Mouse (Mus musculus) forebrain, embryonic 16.5 days (tissue): Measurements from ENCODE around the gene Klk10. TPM values are rescaled to one million over a fixed set of nuclear protein-coding genes. Genes with fewer than 3 reads are reported as not detected.

Source experiments
- ATAC-seq: fragments of 200-750 bp; cut with Nextera tagmentation; 2 replicates; pipeline ENCODE4 v1.8.0; 2017; ENCODE audit warnings: mild to moderate bottlenecking, moderate library complexity
- H3K27ac ChIP-seq: fragments of 300-500 bp; sonication (generic); 2 replicates; pipeline ENCODE4 v1.5.1; 2014; ENCODE audit warnings: low read length, control low read depth
- H3K27me3 ChIP-seq: fragments of 300-500 bp; sonication (generic); replicated peaks from 2 replicates; pipeline ENCODE4 v1.6.1; 2014; ENCODE audit warnings: low read length; ENCODE audit not compliant: control insufficient read depth, insufficient read depth
- H3K36me3 ChIP-seq: fragments of 300-500 bp; sonication (generic); 2 replicates; pipeline ENCODE4 v1.6.1; 2014; ENCODE audit not compliant: control insufficient read depth, insufficient read depth
- H3K4me1 ChIP-seq: fragments of 300-500 bp; sonication (generic); replicated peaks from 2 replicates; pipeline ENCODE4 v1.6.1; 2014; ENCODE audit warnings: low read length; ENCODE audit not compliant: control insufficient read depth, insufficient read depth
- H3K4me2 ChIP-seq: fragments of 300-500 bp; sonication (generic); 2 replicates; pipeline ENCODE4 v1.6.1; 2014; ENCODE audit warnings: mild to moderate bottlenecking, low read length, control low read depth
- H3K4me3 ChIP-seq: fragments of 300-500 bp; sonication (generic); replicated peaks from 2 replicates; pipeline ENCODE4 v1.5.1; 2014; ENCODE audit warnings: mild to moderate bottlenecking, low read length, control low read depth
- H3K9ac ChIP-seq: fragments of 300-500 bp; sonication (generic); replicated peaks from 2 replicates; pipeline ENCODE4 v1.6.1; 2014; ENCODE audit warnings: low read depth, low read length, control low read depth
- H3K9me3 ChIP-seq: fragments of 300-500 bp; sonication (generic); 2 replicates; pipeline ENCODE4 v1.6.1; 2016; ENCODE audit warnings: low read length; ENCODE audit not compliant: control insufficient read depth
- WGBS: fragments of 180-500 bp; shearing (Covaris S2); extraction: QIAGEN DNeasy Blood & Tissue Kit; methylation state at CpG from one replicate; pipeline ENCODE4 v1.1.7; 2014; 5-methylcytosine and 5-hydroxymethylcytosine counted together
- polyA plus RNA-seq: library from polyadenylated mRNA; unstranded; fragments of >200 nt; fragmentation: Nextera tagmentation; extraction: Ambion mirVana; gene quantifications from 2 replicates; pipeline ENCODE4 v1.2.1, GENCODE M21; 2015

The Klk10 gene
- polyA plus RNA-seq = 0.35 TPM in 2 replicates

DNA sequence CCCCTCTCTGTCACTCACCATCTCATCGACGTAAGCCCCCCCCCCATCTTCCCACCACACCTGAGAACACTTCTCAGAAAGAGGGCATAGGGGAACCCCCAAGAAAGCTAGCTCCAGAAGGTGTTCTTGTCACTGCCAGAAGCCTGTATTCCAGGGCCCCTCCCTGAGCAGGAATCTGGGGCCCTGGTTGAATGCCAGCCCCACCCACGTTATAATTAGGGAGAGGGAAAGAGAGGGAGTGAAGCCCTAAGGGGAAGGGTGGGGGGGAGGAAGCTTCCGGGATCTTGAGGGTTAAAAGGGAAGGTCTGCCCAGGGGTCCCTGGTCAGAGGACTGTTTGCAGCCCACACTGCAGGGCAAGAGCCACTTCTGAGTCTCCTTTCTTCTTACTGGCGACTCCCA lies at the start of gene Klk10:
Gene Klk10 (plus strand): TSS at position 290 of the 400 bp plus-strand sequence.
- Histone ChIP-seq H3K27me3 (no peaks in the 10 kb centered on the region), H3K9ac (no peak within 1 kb of the TSS), H3K4me1 (peaks cover 5% of the 10 kb centered on the region; the same call in 1 of the 2 replicates), H3K9me3 (no peaks in the 10 kb centered on the region), H3K36me3 (no peaks in the 10 kb centered on the region), H3K27ac (no peak within 1 kb of the TSS), H3K4me3 (no peak within 1 kb of the TSS), H3K4me2 (no peak within 1 kb of the TSS)
- ATAC-seq = no peak
- WGBS = 49% methylated on average over 5 of the region's 5 CpGs

GRCm38 (mm10) chr7:43747788-43748187 lies 33.0 kb upstream of the Klk10 start:
- Histone ChIP-seq H3K27ac (no peak overlapping the region), H3K4me3 (no peak overlapping the region), H3K9me3 (no peaks in the 10 kb centered on the region), H3K36me3 (no peaks in the 10 kb centered on the region), H3K27me3 (no peaks in the 10 kb centered on the region), H3K9ac (no peak overlapping the region), H3K4me1 (no peaks in the 10 kb centered on the region), H3K4me2 (no peak overlapping the region)
- WGBS = 54% methylated on average over 1 of the region's 1 CpGs
- ATAC-seq = no peak

DNA sequence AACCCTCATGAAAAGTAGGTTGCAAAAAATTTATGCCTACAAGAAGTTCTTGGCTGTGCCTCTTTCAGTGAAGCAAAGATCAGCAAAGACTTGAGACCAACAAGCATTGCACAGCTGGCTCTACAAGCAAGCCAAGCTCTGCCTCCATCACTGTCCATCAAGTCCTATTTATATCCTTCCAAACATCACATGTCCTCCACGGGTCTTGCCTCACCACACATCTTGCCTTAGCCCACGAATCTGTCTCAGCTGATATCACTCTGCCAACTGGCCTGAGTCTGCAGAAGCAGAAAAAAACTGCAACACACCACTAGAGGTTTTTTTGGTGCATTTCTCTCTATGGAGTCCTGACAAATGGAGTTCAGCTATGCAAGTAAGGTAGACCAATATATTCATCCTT lies 28.0 kb upstream of the Klk10 start:
- Histone ChIP-seq H3K36me3 (no peaks in the 10 kb centered on the region), H3K4me2 (no peak overlapping the region), H3K27me3 (no peaks in the 10 kb centered on the region), H3K9me3 (no peaks in the 10 kb centered on the region), H3K4me1 (no peaks in the 10 kb centered on the region), H3K27ac (no peak overlapping the region), H3K4me3 (no peak overlapping the region), H3K9ac (no peak overlapping the region)
- 76% methylated on average over 2 of the region's 2 CpGs for WGBS
- no peak for ATAC-seq

DNA sequence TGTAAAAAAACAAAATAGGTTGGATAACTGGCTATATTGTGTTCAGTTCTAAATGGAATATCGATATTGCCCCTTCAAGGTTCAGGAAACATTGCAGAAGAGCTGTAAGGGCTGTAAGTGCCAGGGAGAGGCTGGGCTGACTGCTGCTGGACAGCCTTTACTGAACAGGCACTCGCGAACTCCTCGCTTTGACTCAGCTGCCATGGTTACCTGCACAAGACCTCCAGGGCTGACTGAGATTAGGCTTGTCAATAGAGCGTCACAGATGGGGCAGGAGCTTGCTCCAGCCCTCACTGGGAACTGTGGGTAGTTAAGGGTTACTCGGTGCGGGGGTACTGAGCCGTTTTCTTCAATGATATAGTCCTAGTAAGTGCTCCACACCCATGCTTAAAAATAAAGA lies 14.4 kb upstream of the Klk10 start:
- WGBS = 36% methylated on average over 8 of the region's 8 CpGs
- no peaks in the 10 kb centered on the region for H3K36me3 ChIP-seq
- no peaks in the 10 kb centered on the region for H3K9me3 ChIP-seq
- no peak overlapping the region for H3K27ac ChIP-seq
- ATAC-seq = no peak
- no peaks in the 10 kb centered on the region for H3K27me3 ChIP-seq
- no peak overlapping the region for H3K4me2 ChIP-seq
- H3K4me3 ChIP-seq = no peak overlapping the region
- H3K9ac ChIP-seq = no peak overlapping the region
- H3K4me1 ChIP-seq = no peaks in the 10 kb centered on the region

DNA sequence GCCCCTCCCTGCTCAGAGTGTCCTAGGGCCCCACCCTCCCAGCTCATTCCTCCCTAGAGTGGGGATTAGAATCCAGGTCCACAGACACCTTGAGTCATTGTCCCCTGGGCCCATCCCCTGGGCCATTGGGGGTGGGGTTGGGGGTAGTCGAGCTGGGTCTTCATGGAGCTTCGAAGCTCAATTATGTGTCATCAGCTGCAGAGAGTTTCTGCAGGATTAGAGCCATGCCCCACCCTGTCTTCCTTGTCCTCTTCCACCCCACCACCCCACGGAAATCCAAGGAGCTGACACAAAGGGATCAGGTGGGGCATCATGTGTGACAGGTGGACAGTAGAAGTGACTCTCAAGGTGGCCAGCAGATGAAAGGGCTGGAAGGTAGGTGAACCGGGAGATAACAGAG lies 12.2 kb upstream of the Klk10 start, which contains the start of gene Klk12:
Gene Klk12 (plus strand): TSS at position 301 of the 400 bp plus-strand sequence.
- Histone ChIP-seq H3K27ac (no peak within 1 kb of the TSS), H3K27me3 (no peaks in the 10 kb centered on the region), H3K9ac (no peak within 1 kb of the TSS), H3K9me3 (no peaks in the 10 kb centered on the region), H3K4me2 (no peak within 1 kb of the TSS), H3K4me3 (no peak within 1 kb of the TSS), H3K4me1 (no peaks in the 10 kb centered on the region), H3K36me3 (no peaks in the 10 kb centered on the region)
- ATAC-seq = no peak
- WGBS = 82% methylated on average over 4 of the region's 4 CpGs

DNA sequence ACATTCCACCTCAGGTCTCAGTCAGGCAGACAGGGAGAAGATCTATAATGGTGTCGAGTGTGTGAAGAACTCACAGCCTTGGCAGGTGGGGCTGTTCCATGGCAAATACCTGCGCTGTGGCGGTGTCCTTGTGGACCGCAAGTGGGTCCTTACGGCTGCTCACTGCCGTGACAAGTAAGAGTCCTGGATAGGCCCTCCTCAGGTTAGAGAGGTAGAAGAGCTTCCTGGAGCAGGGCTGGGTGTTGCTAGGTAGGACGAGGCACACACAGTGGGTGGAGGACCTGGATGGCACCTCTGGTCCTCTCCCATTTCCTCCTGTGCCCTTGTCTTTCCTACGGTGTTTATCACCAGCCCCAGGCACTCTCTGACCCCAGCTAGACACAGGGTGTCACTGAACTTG lies 11.2 kb upstream of the Klk10 start:
- no peaks in the 10 kb centered on the region for H3K36me3 ChIP-seq
- no peak overlapping the region for H3K4me3 ChIP-seq
- H3K9ac ChIP-seq = no peak overlapping the region
- no peak overlapping the region for H3K4me2 ChIP-seq
- no peaks in the 10 kb centered on the region for H3K9me3 ChIP-seq
- ATAC-seq = no peak
- 93% methylated on average over 8 of the region's 8 CpGs for WGBS
- no peaks in the 10 kb centered on the region for H3K27me3 ChIP-seq
- no peaks in the 10 kb centered on the region for H3K4me1 ChIP-seq
- H3K27ac ChIP-seq = no peak overlapping the region

- Histone ChIP-seq H3K4me1 (no peaks in the 10 kb centered on the region), H3K9ac (no peak overlapping the region), H3K4me3 (no peak overlapping the region), H3K27me3 (no peaks in the 10 kb centered on the region), H3K36me3 (no peaks in the 10 kb centered on the region), H3K9me3 (no peaks in the 10 kb centered on the region), H3K27ac (no peak overlapping the region), H3K4me2 (no peak overlapping the region)
- ATAC-seq = no peak
- 92% methylated on average over 10 of the region's 10 CpGs for WGBS
Measured at GRCm38 (mm10) chr7:43770701-43771100, 10.1 kb upstream of the Klk10 start.

DNA sequence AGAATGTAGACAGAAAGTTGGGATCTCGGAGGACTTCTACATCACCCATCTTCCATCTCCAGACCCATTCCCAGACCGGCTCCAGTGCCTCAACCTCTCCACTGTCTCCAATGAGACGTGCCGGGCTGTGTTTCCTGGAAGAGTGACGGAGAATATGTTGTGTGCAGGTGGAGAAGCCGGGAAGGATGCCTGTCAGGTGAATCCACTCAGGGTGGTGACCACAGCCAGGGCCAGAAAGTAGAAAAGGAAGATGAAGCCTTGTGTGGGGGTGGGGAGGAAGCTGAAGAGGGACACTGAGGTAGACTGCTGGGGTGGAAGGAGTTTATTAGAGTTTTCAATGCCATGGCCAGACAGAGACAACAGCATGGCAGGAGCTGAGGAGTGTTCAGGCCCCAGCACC lies 8.9 kb upstream of the Klk10 start:
- Histone ChIP-seq H3K27ac (no peak overlapping the region), H3K9ac (no peak overlapping the region), H3K9me3 (no peaks in the 10 kb centered on the region), H3K27me3 (no peaks in the 10 kb centered on the region), H3K4me1 (no peaks in the 10 kb centered on the region), H3K36me3 (no peaks in the 10 kb centered on the region), H3K4me2 (no peak overlapping the region), H3K4me3 (no peak overlapping the region)
- WGBS = 91% methylated on average over 6 of the region's 6 CpGs
- ATAC-seq = no peak

DNA sequence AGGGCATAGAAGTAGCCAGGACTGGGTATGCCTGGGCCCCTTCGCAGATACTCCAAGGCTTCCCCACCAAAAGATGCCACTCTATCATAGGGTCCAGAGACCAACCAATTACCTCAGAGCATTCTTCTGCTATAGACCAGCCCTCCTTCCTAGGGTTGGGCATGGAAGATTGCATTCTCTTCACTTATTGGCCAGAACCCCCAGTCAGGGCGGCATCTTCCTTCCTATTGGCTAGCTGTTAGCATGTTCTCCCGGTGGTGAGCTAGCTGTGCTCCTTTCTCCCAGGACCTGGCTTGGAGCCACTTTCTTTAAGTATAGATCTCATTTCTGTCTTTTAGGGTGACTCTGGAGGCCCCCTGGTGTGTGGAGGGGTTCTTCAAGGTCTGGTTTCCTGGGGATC lies 7.9 kb upstream of the Klk10 start:
- H3K4me3 ChIP-seq = no peak overlapping the region
- H3K27ac ChIP-seq = no peak overlapping the region
- H3K9me3 ChIP-seq = no peaks in the 10 kb centered on the region
- H3K9ac ChIP-seq = no peak overlapping the region
- H3K4me2 ChIP-seq = no peak overlapping the region
- no peaks in the 10 kb centered on the region for H3K27me3 ChIP-seq
- 76% methylated on average over 3 of the region's 3 CpGs for WGBS
- ATAC-seq = no peak
- H3K36me3 ChIP-seq = no peaks in the 10 kb centered on the region
- no peaks in the 10 kb centered on the region for H3K4me1 ChIP-seq

DNA sequence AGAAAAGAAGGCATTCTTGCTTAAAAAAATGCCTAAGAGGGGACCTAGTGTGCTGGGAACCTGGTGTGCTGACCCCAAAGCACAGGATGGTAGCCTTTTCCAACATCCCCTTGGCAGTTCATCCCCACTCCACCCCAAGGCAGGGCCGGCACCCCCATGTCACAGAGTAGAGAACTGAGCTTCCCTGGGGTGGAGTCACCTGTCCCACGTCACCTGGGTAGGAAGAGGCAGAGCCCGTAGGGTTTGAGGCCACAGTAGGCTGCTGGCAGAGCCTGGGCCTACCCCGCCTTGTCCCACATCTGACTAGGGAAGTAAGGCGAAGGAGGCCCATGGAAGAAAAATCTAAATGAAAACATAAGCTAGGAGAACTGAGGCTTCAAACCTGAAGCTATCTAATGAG lies 6.5 kb upstream of the Klk10 start, which contains the start of gene Klk11:
Gene Klk11 (plus strand): TSS at position 241 of the 400 bp plus-strand sequence.
- ATAC-seq = no peak
- H3K4me3 ChIP-seq = no peak within 1 kb of the TSS
- no peaks in the 10 kb centered on the region for H3K36me3 ChIP-seq
- no peaks in the 10 kb centered on the region for H3K27me3 ChIP-seq
- WGBS = 97% methylated on average over 5 of the region's 5 CpGs
- no peaks in the 10 kb centered on the region for H3K9me3 ChIP-seq
- no peak within 1 kb of the TSS for H3K27ac ChIP-seq
- H3K4me1 ChIP-seq = no peaks in the 10 kb centered on the region
- H3K9ac ChIP-seq = no peak within 1 kb of the TSS
- H3K4me2 ChIP-seq = no peak within 1 kb of the TSS
